9 mouse cellular contexts compared by ENCODE assay signal in the genomic region with DNA sequence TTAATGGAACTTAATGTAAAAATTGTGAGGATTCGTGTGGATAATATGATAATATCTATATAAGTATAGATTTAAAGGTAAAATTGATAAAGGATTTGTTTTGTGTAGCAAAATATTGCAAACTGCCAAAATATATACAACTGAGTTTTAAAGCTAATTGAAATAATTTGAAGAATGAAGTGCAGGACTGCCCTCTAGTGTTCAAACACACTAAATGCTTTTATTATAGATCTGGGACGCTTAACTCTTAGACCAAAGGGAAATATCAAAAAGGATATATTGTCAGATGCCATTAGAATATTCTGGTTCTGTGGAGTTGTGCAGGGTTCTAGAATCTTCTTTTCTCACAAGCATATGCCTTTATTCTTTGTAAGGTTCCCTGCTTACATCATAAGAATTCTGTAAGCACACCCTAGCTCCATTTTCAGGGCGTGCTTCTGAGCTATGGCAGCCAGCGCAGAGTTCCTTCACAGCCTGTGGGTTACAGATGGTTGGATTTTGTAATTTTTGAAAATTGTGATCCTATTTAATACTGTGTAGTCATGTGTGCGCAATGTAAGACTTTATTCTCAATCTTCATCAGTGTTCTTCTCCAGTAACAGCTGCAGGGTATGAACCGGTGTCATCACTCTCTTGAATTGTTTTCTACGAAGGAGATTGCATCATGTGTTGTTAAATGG.
A peak's percentile ranks its signal among the peaks of the same experiment; 100 is the strongest.
DNase-seq lines count a peak whose midpoint lies in the region; ATAC-seq and TF ChIP-seq lines count a peak whose summit lies in the region.
"Had no signal": no experiment of that assay in that cellular context is flagged by ENCODE, and none has a peak within 500 bp of the region (broad histone marks: within the 10 kb centered on the region; RNA-seq: fewer than 3 reads in every experiment).

No protein-coding gene starts in this region.

- peak; percentile 47 for TF ChIP-seq CTCF in heart, postnatal 0 days (IDR thresholded peaks at IDR 0.05; ENCODE audit: low read depth)
- TF ChIP-seq CTCF in liver, postnatal 0 days (IDR thresholded peaks at IDR 0.05; ENCODE audit: low read depth): peak; percentile 52

- H3K9ac ChIP-seq in heart, postnatal 0 days (replicated peaks; ENCODE audit: low read depth, low read length): no peak overlapping the region
- no peak overlapping the region for H3K9ac ChIP-seq in liver, postnatal 0 days (replicated peaks)
- H3K9ac ChIP-seq in heart, embryonic 12.5 days: no peak overlapping the region

- ATAC-seq in heart, postnatal 0 days (ENCODE audit: insufficient read depth, low read depth): no peak
- no peak for ATAC-seq in liver, postnatal 0 days
- no peak for ATAC-seq in heart, embryonic 12.5 days (ENCODE audit: insufficient number of reproducible peaks, low FRiP score)

- DNase-seq in heart, postnatal 0 days (ENCODE audit: low spot score): peak; percentile 36
- no peak for DNase-seq in heart, adult 8-10 months (ENCODE audit: low spot score)
- peak; percentile 72 for DNase-seq in 416B (ENCODE audit: low read depth)
- DNase-seq in brain, adult 2 months (ENCODE audit: low read depth, low spot score): peak; percentile 56
- DNase-seq in liver, postnatal 0 days: no peak
- no peak for DNase-seq in gastrocnemius, adult 18-20 months (ENCODE audit: low spot score)
- no peak for DNase-seq in thymus, postnatal 14 days
- DNase-seq: gastrocnemius, postnatal 10 days had no signal

- H3K27ac ChIP-seq in heart, postnatal 0 days (ENCODE audit: low read depth): no peak overlapping the region
- no peak overlapping the region for H3K27ac ChIP-seq in liver, postnatal 0 days (ENCODE audit: low read depth)
- H3K27ac ChIP-seq in heart, embryonic 12.5 days (ENCODE audit: poor library complexity, severe bottlenecking): no peak overlapping the region

- H3K36me3 ChIP-seq in heart, postnatal 0 days (replicated peaks; ENCODE audit: control insufficient read depth, insufficient read depth, low read length): no peaks in the 10 kb centered on the region
- no peaks in the 10 kb centered on the region for H3K36me3 ChIP-seq in liver, postnatal 0 days (replicated peaks; ENCODE audit: insufficient read depth, low read length)
- H3K36me3 ChIP-seq in heart, embryonic 12.5 days: no peaks in the 10 kb centered on the region

- H3K9me3 ChIP-seq in heart, postnatal 0 days (replicated peaks; ENCODE audit: control insufficient read depth, low read length): no peaks in the 10 kb centered on the region
- H3K9me3 ChIP-seq in liver, postnatal 0 days (ENCODE audit: low read length): no peaks in the 10 kb centered on the region
- H3K9me3 ChIP-seq in heart, embryonic 12.5 days (replicated peaks): no peaks in the 10 kb centered on the region

- H3K27me3 ChIP-seq in heart, postnatal 0 days (ENCODE audit: control insufficient read depth, insufficient read depth, low read length): no peaks in the 10 kb centered on the region
- H3K27me3 ChIP-seq in liver, postnatal 0 days (ENCODE audit: insufficient read depth, low read length): no peaks in the 10 kb centered on the region
- H3K27me3 ChIP-seq in heart, embryonic 12.5 days (replicated peaks): no peaks in the 10 kb centered on the region

- 58% methylated on average over 7 of the region's 7 CpGs for WGBS in heart, postnatal 0 days
- WGBS in liver, postnatal 0 days (ENCODE audit: insufficient replicate concordance): 64% methylated on average over 7 of the region's 7 CpGs
- 60% methylated on average over 7 of the region's 7 CpGs for WGBS in heart, embryonic 12.5 days

- no peaks in the 10 kb centered on the region for H3K4me1 ChIP-seq in heart, postnatal 0 days (ENCODE audit: control insufficient read depth, insufficient read depth)
- no peaks in the 10 kb centered on the region for H3K4me1 ChIP-seq in liver, postnatal 0 days (ENCODE audit: insufficient read depth)
- no peaks in the 10 kb centered on the region for H3K4me1 ChIP-seq in heart, embryonic 12.5 days (replicated peaks)

- no peak overlapping the region for H3K4me2 ChIP-seq in heart, postnatal 0 days (ENCODE audit: low read depth, low read length)
- H3K4me2 ChIP-seq in liver, postnatal 0 days (ENCODE audit: low read depth, low read length): no peak overlapping the region
- H3K4me2 ChIP-seq in heart, embryonic 12.5 days: no peak overlapping the region

- TF ChIP-seq EP300 in heart, postnatal 0 days (IDR thresholded peaks at IDR 0.05; ENCODE audit: low read depth): no peak
- TF ChIP-seq EP300 in liver, postnatal 0 days (IDR thresholded peaks at IDR 0.05; ENCODE audit: low read depth): no peak

- no peak overlapping the region for H3K4me3 ChIP-seq in heart, postnatal 0 days (ENCODE audit: low read depth, low read length)
- H3K4me3 ChIP-seq in liver, postnatal 0 days (ENCODE audit: low read depth, low read length): no peak overlapping the region
- H3K4me3 ChIP-seq in heart, embryonic 12.5 days: no peak overlapping the region

Comparison
In these comparisons a context has a peak if more than half of its experiments do, and no peak if none do; other contexts are left out.
1. DNase-seq: peak in heart, postnatal 0 days (single experiment), 416B (single experiment) and brain, adult 2 months (single experiment); none in heart, adult 8-10 months (single experiment), liver, postnatal 0 days (single experiment), gastrocnemius, adult 18-20 months (single experiment) and thymus, postnatal 14 days (single experiment).